Mouse (Mus musculus) lung, embryonic 16.5 days (tissue): Measurements from ENCODE around the gene Smyd1. TPM values are rescaled to one million over a fixed set of nuclear protein-coding genes. Genes with fewer than 3 reads are reported as not detected.
A peak's percentile ranks its signal among the peaks of the same experiment; 100 is the strongest.
"Not testable (repeated sequence)": the region's sequence is repeated elsewhere in the genome, so short reads cannot be mapped to it uniquely, and the experiment has no call there.

Experiments
- ATAC-seq: fragments of 200-750 bp; cut with Nextera tagmentation; 2 replicates; pipeline ENCODE4 v1.8.0; 2017; ENCODE audit warnings: low read depth, mild to moderate bottlenecking, moderate library complexity
- H3K27ac ChIP-seq: fragments of 300-500 bp; sonication (generic); 2 replicates; pipeline ENCODE4 v1.5.1; 2014; ENCODE audit warnings: mild to moderate bottlenecking, control low read depth, low read length
- H3K27me3 ChIP-seq: fragments of 300-500 bp; sonication (generic); 2 replicates; pipeline ENCODE4 v1.6.1; 2014; ENCODE audit warnings: low read depth, low read length, mixed read lengths; ENCODE audit not compliant: control insufficient read depth, insufficient read depth
- H3K36me3 ChIP-seq: fragments of 300-500 bp; sonication (generic); 2 replicates; pipeline ENCODE4 v1.6.1; 2014; ENCODE audit warnings: low read length; ENCODE audit not compliant: control insufficient read depth, insufficient read depth
- H3K4me1 ChIP-seq: fragments of 300-500 bp; sonication (generic); replicated peaks from 2 replicates; pipeline ENCODE4 v1.6.1; 2014; ENCODE audit warnings: low read length, mixed read lengths; ENCODE audit not compliant: control insufficient read depth, insufficient read depth
- H3K4me2 ChIP-seq: fragments of 300-500 bp; sonication (generic); 2 replicates; pipeline ENCODE4 v1.6.1; 2014; ENCODE audit warnings: low read depth, low read length, control low read depth
- H3K4me3 ChIP-seq: fragments of 300-500 bp; sonication (generic); 2 replicates; pipeline ENCODE4 v1.5.1; 2014; ENCODE audit warnings: mild to moderate bottlenecking, low read length, control low read depth
- H3K9ac ChIP-seq: fragments of 300-500 bp; sonication (generic); 2 replicates; pipeline ENCODE4 v1.6.1; 2014; ENCODE audit warnings: low read length, control low read depth
- H3K9me3 ChIP-seq: fragments of 300-500 bp; sonication (generic); 2 replicates; pipeline ENCODE4 v1.6.1; 2016; ENCODE audit warnings: low read length; ENCODE audit not compliant: control insufficient read depth
- WGBS: fragments of 180-500 bp; shearing (Covaris S2); extraction: QIAGEN DNeasy Blood & Tissue Kit; methylation state at CpG from one replicate; pipeline ENCODE4 v1.1.7; 2014; 5-methylcytosine and 5-hydroxymethylcytosine counted together
- polyA plus RNA-seq: library from polyadenylated mRNA; unstranded; fragments of >200 nt; fragmentation: Nextera tagmentation; extraction: Ambion mirVana; gene quantifications from 2 replicates; pipeline ENCODE4 v1.2.1, GENCODE M21; 2015

Gene Smyd1
- polyA plus RNA-seq, 1 experiment from 2014 or later, result 4.2 TPM

DNA sequence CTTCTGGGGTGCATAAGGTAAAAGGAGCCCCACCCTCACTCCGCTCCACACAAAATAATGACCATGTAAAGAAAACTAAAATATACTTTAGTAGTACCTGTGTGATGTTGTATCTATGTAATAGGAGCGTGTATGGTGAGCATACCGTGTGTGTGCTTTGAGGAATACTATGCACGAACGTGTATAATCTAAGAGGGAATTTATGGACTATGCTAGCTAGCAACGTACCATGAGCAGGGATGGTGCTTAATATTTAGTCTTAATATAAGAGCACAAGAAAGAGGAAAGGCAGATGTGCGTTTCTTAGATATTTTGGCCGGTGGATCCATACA, 51.0 kb downstream of the Smyd1 start:
- peak; percentile 29 for ATAC-seq
- peaks cover 8% of the 10 kb centered on the region for H3K4me1 ChIP-seq
- no peaks in the 10 kb centered on the region for H3K9me3 ChIP-seq
- H3K4me2 ChIP-seq, result peak overlapping the region; percentile 84
- no peaks in the 10 kb centered on the region for H3K36me3 ChIP-seq
- peak overlapping the region; percentile 98 for H3K4me3 ChIP-seq
- peak overlapping the region; percentile 88 for H3K27ac ChIP-seq
- no peaks in the 10 kb centered on the region for H3K27me3 ChIP-seq
- H3K9ac ChIP-seq, result peak overlapping the region; percentile 37
- under 1% methylated on average over 8 of the region's 8 CpGs for WGBS

DNA sequence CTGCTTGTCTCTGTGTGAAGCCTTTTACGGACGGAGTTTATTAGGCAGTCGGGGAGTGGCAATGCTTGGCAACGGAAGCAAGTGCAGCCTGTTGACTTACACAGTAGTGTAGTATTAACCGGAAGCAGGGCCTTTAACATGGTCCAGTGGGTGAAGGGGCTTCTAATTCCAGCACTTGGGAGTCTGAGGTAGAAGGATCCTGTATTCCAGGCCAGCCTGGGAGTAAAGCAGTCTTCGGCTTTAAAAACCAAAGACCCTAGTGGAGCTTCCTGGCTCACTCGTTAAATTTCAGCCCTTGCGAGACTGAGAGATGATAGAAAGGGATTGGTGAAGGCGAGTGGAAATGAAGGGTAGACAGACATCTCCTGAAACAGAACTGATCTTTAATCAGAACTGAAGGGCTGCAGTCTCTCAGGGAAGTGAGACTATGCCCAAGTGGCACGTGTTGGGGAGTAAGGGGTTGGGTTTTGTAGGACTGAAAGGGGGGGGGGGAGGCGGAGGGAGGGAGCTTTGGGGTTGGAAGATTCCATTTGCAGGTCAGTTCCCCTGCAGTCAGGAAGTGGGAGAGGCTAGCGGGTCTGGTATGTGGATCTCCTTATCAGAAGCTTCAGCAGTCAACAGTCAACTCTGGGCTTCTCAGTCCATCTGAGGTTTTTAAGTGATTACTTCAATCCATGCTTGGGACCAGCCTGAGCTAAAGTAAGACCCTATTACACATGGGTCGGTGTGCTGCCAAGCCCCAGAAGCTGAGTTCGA, 51.6 kb downstream of the Smyd1 start:
- H3K36me3 ChIP-seq, result no peaks in the 10 kb centered on the region
- peak overlapping the region; percentile 98 for H3K4me3 ChIP-seq
- no peaks in the 10 kb centered on the region for H3K9me3 ChIP-seq
- 19% methylated on average over 14 of the region's 14 CpGs for WGBS
- peak overlapping the region; percentile 88 for H3K27ac ChIP-seq
- peaks cover 8% of the 10 kb centered on the region for H3K4me1 ChIP-seq
- peak; percentile 40 for ATAC-seq
- no peaks in the 10 kb centered on the region for H3K27me3 ChIP-seq
- peak overlapping the region; percentile 37 for H3K9ac ChIP-seq
- H3K4me2 ChIP-seq, result peak overlapping the region; percentile 84

DNA sequence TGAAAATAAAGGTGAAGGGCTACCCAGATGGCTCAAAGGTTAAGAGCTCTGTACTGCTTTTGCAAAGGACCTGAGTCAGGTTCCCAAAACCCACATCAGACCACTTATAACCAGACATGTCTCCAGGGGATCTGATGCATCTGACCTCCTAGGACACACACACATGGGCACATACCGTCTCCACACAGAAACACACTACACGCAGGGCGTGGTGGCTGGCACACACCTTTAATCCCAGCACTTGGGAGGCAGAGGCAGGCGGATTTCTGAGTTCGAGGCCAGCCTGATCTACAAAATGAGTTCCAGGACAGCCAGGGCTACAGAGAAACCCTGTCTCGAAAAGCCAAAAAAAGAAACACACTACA, 52.4 kb downstream of the Smyd1 start:
- not testable (repeated sequence) for H3K9ac ChIP-seq, H3K36me3 ChIP-seq, H3K4me1 ChIP-seq, H3K9me3 ChIP-seq, H3K4me2 ChIP-seq, H3K4me3 ChIP-seq, H3K27ac ChIP-seq, ATAC-seq, H3K27me3 ChIP-seq
- 92% methylated on average over 6 of the region's 6 CpGs for WGBS

DNA sequence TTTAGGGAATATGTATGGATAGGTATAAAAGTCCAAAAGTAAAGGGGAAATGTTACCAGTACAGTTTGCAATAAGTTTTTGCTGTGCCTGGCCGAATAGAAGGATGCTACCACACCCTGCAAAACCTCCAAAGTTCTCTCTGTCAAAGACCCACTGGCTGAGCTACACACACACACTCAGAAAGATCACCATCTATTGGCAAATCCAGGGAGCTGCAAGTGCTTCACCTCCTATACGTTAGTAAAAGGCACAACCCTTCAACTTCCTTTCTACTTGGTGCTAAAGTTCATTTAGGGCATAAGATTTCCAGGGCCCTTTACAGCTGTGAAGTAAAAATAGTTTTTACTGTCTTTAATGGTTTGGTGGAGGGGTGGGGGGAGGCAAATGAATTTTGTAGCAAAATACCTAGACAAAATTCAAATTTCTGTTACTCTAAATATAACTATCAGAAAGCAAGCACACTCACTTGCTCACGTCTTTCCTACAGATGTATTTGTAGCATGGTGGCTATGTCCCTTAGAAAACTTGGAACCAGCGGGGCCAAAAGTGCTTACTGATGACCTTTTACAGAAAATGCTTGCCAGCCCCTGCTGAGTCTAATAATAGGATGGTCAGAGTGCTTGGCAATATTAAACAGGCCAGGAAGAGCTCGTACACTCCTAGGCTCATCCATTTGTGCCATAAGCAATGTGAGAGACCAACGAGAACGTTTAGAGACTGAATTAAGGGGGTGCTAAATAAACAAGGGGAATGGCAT, 52.9 kb downstream of the Smyd1 start:
- Histone ChIP-seq H3K4me2 (no peak overlapping the region), H3K27me3 (no peaks in the 10 kb centered on the region), H3K4me3 (no peak overlapping the region), H3K9me3 (no peaks in the 10 kb centered on the region), H3K4me1 (peaks cover 8% of the 10 kb centered on the region), H3K9ac (no peak overlapping the region), H3K36me3 (no peaks in the 10 kb centered on the region), H3K27ac (no peak overlapping the region)
- no peak for ATAC-seq
- 54% methylated on average over 7 of the region's 7 CpGs for WGBS

DNA sequence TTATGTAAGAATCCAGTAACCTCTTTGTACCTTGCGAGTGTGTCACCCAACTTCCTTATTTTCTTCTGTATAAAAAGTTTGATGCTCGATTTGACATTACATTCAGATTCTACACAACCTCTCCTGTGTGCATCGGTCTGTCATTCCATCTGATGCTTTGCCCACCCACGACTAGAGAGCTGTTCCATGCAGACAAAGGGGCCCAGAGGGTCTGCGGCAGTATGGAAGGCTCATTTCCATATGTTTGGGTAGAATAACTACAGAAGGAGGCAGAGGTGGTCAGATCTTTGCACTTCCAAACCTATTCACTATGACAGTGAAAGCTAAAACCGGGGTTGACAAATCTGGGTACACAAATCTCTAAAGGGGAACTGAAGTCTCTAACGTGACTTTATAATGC, 54.4 kb downstream of the Smyd1 start:
- not testable (repeated sequence) for H3K4me3 ChIP-seq, H3K4me1 ChIP-seq, H3K27ac ChIP-seq, H3K36me3 ChIP-seq, H3K27me3 ChIP-seq, ATAC-seq, H3K4me2 ChIP-seq, H3K9me3 ChIP-seq, H3K9ac ChIP-seq
- 80% methylated on average over 7 of the region's 7 CpGs for WGBS

DNA sequence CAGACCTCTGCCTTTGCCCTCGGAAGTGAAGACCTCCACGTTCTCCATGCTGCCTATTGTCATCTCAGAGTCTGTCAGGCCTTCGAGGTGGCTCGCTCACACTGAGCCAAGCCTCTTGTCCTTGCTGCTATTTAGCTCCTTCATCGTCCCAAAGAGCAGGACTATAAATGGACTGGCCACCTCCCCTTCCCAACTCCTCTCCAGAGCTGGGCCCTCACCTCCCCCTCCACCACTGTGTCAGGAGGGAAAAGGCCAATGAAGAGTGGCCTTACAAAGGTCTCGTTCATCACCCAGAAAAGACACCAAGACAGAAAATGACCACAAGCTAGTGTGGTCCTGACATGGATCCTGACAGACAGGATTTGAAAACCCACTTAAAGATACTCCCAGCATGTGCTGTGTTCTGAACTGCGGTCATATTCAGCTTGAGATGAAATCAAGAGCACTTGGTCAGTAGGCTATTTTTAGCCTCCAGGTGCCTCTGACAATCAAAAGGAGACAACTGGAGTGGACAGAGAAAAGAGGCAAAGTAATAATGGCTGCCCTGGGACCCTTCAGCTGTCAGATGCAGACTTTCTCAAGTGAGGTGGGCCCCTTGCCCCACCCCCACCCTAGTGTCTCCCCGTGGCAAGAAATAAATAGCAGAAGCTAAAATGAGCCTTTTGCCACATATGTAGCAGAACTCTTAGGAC, 59.7 kb downstream of the Smyd1 start:
- Histone ChIP-seq H3K9ac (no peak overlapping the region), H3K9me3 (no peaks in the 10 kb centered on the region), H3K4me2 (no peak overlapping the region), H3K27ac (no peak overlapping the region), H3K36me3 (no peaks in the 10 kb centered on the region), H3K4me3 (no peak overlapping the region), H3K4me1 (no peaks in the 10 kb centered on the region), H3K27me3 (no peaks in the 10 kb centered on the region)
- WGBS, result 60% methylated on average over 8 of the region's 8 CpGs
- no peak for ATAC-seq

DNA sequence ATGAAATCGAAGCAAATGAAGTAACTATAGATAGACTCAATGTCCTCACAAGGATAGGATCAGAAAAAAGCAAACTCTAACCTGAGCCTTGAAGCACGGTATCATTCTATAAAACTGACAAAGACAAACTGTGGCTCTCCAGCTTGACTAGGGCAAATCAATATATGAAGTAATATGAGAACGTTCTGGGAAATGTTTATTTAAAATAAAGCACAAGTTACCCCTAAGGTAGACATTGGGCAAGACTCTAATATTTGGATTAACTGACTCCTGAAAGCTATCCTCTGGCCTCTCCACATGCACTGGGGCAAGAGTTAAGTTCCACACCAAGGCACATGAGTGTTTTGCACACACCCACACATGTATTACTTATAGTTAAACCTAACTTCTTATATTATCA, 61.0 kb downstream of the Smyd1 start:
- ATAC-seq, result no peak
- Histone ChIP-seq H3K9ac (no peak overlapping the region), H3K4me3 (no peak overlapping the region), H3K9me3 (no peaks in the 10 kb centered on the region), H3K4me1 (no peaks in the 10 kb centered on the region), H3K27me3 (no peaks in the 10 kb centered on the region), H3K36me3 (no peaks in the 10 kb centered on the region), H3K4me2 (no peak overlapping the region), H3K27ac (no peak overlapping the region)
- 45% methylated on average over 3 of the region's 3 CpGs for WGBS

DNA sequence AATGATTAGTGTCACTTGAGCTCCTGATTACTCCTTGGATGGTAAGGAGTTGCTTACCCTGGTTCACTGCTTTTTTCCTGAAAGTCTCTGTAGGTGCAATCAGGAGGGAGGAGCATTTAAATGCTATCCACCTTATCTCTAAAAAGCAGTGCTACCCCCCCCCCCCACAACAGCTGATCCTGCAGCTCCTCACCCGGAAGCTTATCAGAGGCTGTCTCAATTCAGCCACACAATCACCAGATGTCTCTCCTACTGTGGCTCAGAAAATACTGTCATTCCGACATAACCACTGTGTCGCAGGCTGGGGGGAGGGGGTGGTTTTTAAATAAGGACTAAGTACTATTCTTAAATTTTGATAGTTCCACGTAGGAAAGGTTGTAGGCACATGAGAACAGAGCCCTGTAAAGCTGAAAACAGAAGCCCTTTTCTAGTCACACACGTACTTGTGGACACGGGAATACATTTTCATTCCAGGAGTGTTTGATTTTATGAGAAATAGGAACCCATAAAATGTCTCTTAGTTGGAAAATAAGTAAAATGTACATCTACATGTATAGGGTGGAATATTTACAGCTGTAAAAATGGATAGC, 61.9 kb downstream of the Smyd1 start:
- 26% methylated on average over 6 of the region's 6 CpGs for WGBS
- H3K27ac ChIP-seq, result no peak overlapping the region
- no peak overlapping the region for H3K4me3 ChIP-seq
- H3K9ac ChIP-seq, result no peak overlapping the region
- H3K36me3 ChIP-seq, result no peaks in the 10 kb centered on the region
- no peaks in the 10 kb centered on the region for H3K27me3 ChIP-seq
- ATAC-seq, result no peak
- no peaks in the 10 kb centered on the region for H3K9me3 ChIP-seq
- no peaks in the 10 kb centered on the region for H3K4me1 ChIP-seq
- no peak overlapping the region for H3K4me2 ChIP-seq

DNA sequence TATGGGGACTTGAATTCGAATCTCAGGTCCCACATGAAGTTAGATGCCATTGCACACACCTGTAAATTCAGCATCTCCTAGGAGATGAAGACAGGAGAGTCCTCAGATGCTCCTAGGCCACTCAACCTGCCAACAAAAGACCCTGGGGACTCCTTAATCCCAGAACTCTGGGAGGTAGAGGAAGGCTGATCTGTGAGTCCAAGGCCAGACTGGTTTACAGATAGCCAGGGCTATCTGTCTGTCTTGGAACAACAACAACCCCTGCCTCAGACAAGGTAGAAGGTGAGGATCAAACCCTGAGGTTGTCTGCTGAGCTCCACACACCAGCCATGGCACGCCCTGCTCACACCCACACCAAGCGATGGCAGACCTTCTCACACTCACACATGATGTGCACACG, 62.9 kb downstream of the Smyd1 start:
- Histone ChIP-seq H3K27ac (no peak overlapping the region), H3K27me3 (no peaks in the 10 kb centered on the region), H3K4me1 (no peaks in the 10 kb centered on the region), H3K4me3 (no peak overlapping the region), H3K4me2 (no peak overlapping the region), H3K9me3 (no peaks in the 10 kb centered on the region), H3K36me3 (no peaks in the 10 kb centered on the region), H3K9ac (no peak overlapping the region)
- 85% methylated on average over 4 of the region's 4 CpGs for WGBS
- no peak for ATAC-seq
